Mouse (Mus musculus) frontal cortex, postnatal 36 days (tissue): ENCODE data around the gene Sec24b.
A peak's percentile ranks its signal among the peaks of the same experiment; 100 is the strongest.

Experiments
- DNase-seq, 2 experiments: peaks; one replicate each; pipeline ENCODE4 v3.0.0; 2022; ENCODE audit warnings: low spot score in 2 of 2

The Sec24b gene

GRCm38 (mm10) chr3:129979510-129979909 lies 81.8 kb downstream of the Sec24b start:
- no peak for DNase-seq

GRCm38 (mm10) chr3:129978716-129979115 lies 82.6 kb downstream of the Sec24b start:
- no peak for DNase-seq

GRCm38 (mm10) chr3:129976317-129976716 lies 85.0 kb downstream of the Sec24b start:
- no peak for DNase-seq

GRCm38 (mm10) chr3:129970529-129971515 lies 90.5 kb downstream of the Sec24b start:
- no peak for DNase-seq

GRCm38 (mm10) chr3:129969432-129970395 lies 91.6 kb downstream of the Sec24b start, which contains the start of gene Mcub:
TSS of gene Mcub (minus strand) at chr3:129970206.
- no peak for DNase-seq

GRCm38 (mm10) chr3:129969031-129969430 lies 92.3 kb downstream of the Sec24b start:
- no peak for DNase-seq

- no peak for DNase-seq
Observed at GRCm38 (mm10) chr3:129967874-129968273, 93.5 kb downstream of the Sec24b start.

- no peak for DNase-seq
Observed at GRCm38 (mm10) chr3:129964681-129965080, 96.7 kb downstream of the Sec24b start.

- DNase-seq, result peak in 1 of 2 experiments; percentile 17
Observed at GRCm38 (mm10) chr3:129962533-129962932, 98.8 kb downstream of the Sec24b start.

GRCm38 (mm10) chr3:129953296-129953695 lies 108.1 kb downstream of the Sec24b start:
- DNase-seq, result no peak

GRCm38 (mm10) chr3:129949158-129949773 lies 112.1 kb downstream of the Sec24b start:
- no peak for DNase-seq

- DNase-seq, result peak; percentile 60
Observed at GRCm38 (mm10) chr3:129948359-129948758, 113.0 kb downstream of the Sec24b start.

- DNase-seq, result no peak
Observed at GRCm38 (mm10) chr3:129946217-129946914, 115.0 kb downstream of the Sec24b start.

GRCm38 (mm10) chr3:129943813-129944212 lies 117.5 kb downstream of the Sec24b start:
- DNase-seq, result no peak

- DNase-seq, result no peak
Observed at GRCm38 (mm10) chr3:129941291-129941690, 120.1 kb downstream of the Sec24b start.

GRCm38 (mm10) chr3:129940780-129941179 lies 120.6 kb downstream of the Sec24b start:
- DNase-seq, result no peak

GRCm38 (mm10) chr3:129939058-129939457 lies 122.3 kb downstream of the Sec24b start:
- DNase-seq, result no peak

- DNase-seq, result no peak
Observed at GRCm38 (mm10) chr3:129937848-129938247, 123.5 kb downstream of the Sec24b start.

GRCm38 (mm10) chr3:129936561-129936960 lies 124.8 kb downstream of the Sec24b start:
- no peak for DNase-seq
